Mouse (Mus musculus) MEL (cell line): ENCODE measurements around the gene Card10.

Experiments used
- EP300 ChIP-seq, 2 experiments: IDR thresholded peaks; 2 replicates each; pipeline ENCODE4 v1.6.1; 2011; ENCODE audit warnings: improper control_type of control experiment in 2 of 2, low read length in 2 of 2, low read depth in 1 of 2, mild to moderate bottlenecking in 1 of 2
- POLR2A ChIP-seq, 2 experiments: IDR thresholded peaks; 2 replicates each; pipeline ENCODE4 v1.6.1; 2011 to 2012; ENCODE audit warnings: low read length in 2 of 2, mild to moderate bottlenecking in 2 of 2, control low read depth in 1 of 2, improper control_type of control experiment in 1 of 2, low read depth in 1 of 2, moderate library complexity in 1 of 2; ENCODE audit not compliant: control insufficient read depth in 1 of 2, insufficient read depth in 1 of 2, poor library complexity in 1 of 2
- TBP ChIP-seq: IDR thresholded peaks from 2 replicates; pipeline ENCODE4 v1.8.0; 2011; ENCODE audit warnings: low read depth, low read length, improper control_type of control experiment

DNA sequence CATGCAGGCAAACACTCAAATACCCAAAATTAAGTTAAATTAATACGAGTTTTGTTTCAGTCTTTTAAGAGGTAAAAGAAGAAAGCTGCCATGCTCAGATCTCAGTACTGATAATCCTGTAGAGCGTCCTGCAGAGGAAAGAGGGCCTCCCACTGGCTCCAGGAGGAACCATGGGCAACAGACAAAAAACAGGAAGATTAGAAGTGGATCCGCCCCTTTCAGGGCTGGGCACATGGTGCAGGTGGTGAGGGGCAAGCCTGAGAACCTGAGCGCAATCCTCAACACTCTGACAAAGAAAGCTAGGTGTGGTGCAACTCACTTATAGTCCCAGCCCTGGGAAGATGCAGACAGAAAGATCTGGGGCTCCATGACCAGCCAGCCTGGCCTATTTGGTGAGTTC is 71.0 kb downstream of the Card10 start:
- TF ChIP-seq EP300 (IDR thresholded peaks at IDR 0.05; ENCODE audit: low read depth in 1 of 2, low read length in 2 of 2) (no peak), POLR2A (IDR thresholded peaks at IDR 0.05; ENCODE audit: control insufficient read depth in 1 of 2, insufficient read depth in 1 of 2, low read depth in 1 of 2, low read length in 2 of 2, poor library complexity in 1 of 2) (no peak), TBP (no peak)
